Mouse (Mus musculus) stomach, postnatal 0 days (tissue): ENCODE measurements around the gene Taf3. TPM values are rescaled to one million over a fixed set of nuclear protein-coding genes. Genes with fewer than 3 reads are reported as not detected.

Experiments used
- ATAC-seq: fragments of 200-750 bp; cut with Nextera tagmentation; 2 replicates; pipeline ENCODE4 v1.8.0; 2017; ENCODE audit not compliant: low FRiP score, low TSS enrichment
- DNase-seq: peaks from one replicate; pipeline ENCODE4 v3.0.0-alpha.2; 2016; ENCODE audit warnings: low spot score
- H3K27ac ChIP-seq: fragments of 300-500 bp; sonication (generic); replicated peaks from 2 replicates; pipeline ENCODE4 v1.5.1; 2014; ENCODE audit warnings: mild to moderate bottlenecking, control low read depth
- H3K27me3 ChIP-seq: fragments of 300-500 bp; sonication (generic); 2 replicates; pipeline ENCODE4 v1.6.1; 2014; ENCODE audit warnings: low read length; ENCODE audit not compliant: control insufficient read depth, insufficient read depth
- H3K36me3 ChIP-seq: fragments of 300-500 bp; sonication (generic); 2 replicates; pipeline ENCODE4 v1.6.1; 2014; ENCODE audit warnings: low read length, mixed read lengths; ENCODE audit not compliant: control insufficient read depth, insufficient read depth
- H3K4me1 ChIP-seq: fragments of 300-500 bp; sonication (generic); replicated peaks from 2 replicates; pipeline ENCODE4 v1.6.1; 2014; ENCODE audit warnings: antibody characterized with exemption; ENCODE audit not compliant: control insufficient read depth, insufficient read depth
- H3K4me2 ChIP-seq: fragments of 300-500 bp; sonication (generic); replicated peaks from 2 replicates; pipeline ENCODE4 v1.6.1; 2014; ENCODE audit warnings: low read depth, mild to moderate bottlenecking, control low read depth, moderate library complexity
- H3K4me3 ChIP-seq: fragments of 300-500 bp; sonication (generic); 2 replicates; pipeline ENCODE4 v1.5.1; 2014; ENCODE audit warnings: low read depth, low read length, control low read depth
- H3K9ac ChIP-seq: fragments of 300-500 bp; sonication (generic); 2 replicates; pipeline ENCODE4 v1.6.1; 2014; ENCODE audit warnings: mild to moderate bottlenecking, low read length, control low read depth, mixed read lengths
- H3K9me3 ChIP-seq: fragments of 300-500 bp; sonication (generic); 2 replicates; pipeline ENCODE4 v1.6.1; 2016; ENCODE audit warnings: low read length; ENCODE audit not compliant: control insufficient read depth
- CTCF ChIP-seq: IDR thresholded peaks from 2 replicates; pipeline ENCODE4 v1.5.1; 2016; ENCODE audit warnings: antibody characterized with exemption, low read depth, mild to moderate bottlenecking, moderate library complexity
- EP300 ChIP-seq: optimal IDR thresholded peaks from 2 replicates; pipeline ENCODE3; 2016; ENCODE audit warnings: antibody characterized with exemption
- WGBS: fragments of 180-500 bp; shearing (Covaris S2); extraction: QIAGEN DNeasy Blood & Tissue Kit; methylation state at CpG from one replicate; pipeline ENCODE4 v1.1.7; 2014; 5-methylcytosine and 5-hydroxymethylcytosine counted together
- polyA plus RNA-seq: library from polyadenylated mRNA; unstranded; fragments of >200 nt; fragmentation: Nextera tagmentation; extraction: Ambion mirVana; gene quantifications from 2 replicates; pipeline ENCODE4 v1.2.1, GENCODE M21; 2015

The Taf3 gene
- polyA plus RNA-seq, 1 experiment from 2014 or later: 4.9 TPM

DNA sequence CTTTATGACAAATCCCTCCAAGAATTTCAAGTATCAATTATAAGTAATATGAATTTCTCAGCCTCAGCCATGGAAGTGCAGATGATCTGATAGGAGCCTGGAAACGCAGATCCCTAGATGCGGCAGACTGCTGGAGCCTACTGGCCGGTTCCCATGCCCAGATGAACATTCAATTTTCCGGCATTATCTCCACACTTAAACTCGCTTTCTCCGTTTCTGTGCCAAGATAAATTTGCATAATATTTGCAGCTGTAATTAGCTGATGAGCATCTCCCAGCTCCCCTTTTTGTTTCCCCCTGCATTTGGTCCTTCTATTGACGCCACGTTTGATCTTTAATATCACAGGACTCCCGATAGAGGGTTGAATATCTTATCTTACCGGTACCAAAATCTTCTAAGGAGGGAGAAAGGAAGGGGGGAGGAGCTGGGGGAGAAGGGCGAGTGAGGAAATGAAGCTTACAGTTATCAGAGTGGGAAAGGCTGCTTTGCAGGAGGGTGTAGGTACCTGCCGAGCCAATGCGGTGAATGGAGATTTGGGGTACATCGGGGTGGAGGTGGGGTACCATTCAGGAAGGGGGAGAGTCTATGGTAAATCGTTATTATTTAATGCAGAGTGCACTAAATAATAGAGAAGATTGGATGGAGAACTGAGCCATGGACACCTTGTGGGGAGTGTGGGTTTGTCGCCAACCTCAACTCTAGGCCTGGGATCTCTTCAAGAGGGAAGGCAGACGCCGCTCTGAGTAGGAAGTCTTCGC lies 153.4 kb downstream of the Taf3 start:
- H3K4me1 ChIP-seq: no peaks in the 10 kb centered on the region
- 4% methylated on average over 19 of the region's 19 CpGs for WGBS
- no peaks in the 10 kb centered on the region for H3K9me3 ChIP-seq
- DNase-seq (no peak), ATAC-seq (no peak)
- H3K4me3 ChIP-seq: no peak overlapping the region
- TF ChIP-seq EP300 (no peak), CTCF (no peak)
- H3K4me2 ChIP-seq: no peak overlapping the region
- H3K27ac ChIP-seq: no peak overlapping the region
- peaks cover 16% of the 10 kb centered on the region for H3K27me3 ChIP-seq
- no peak overlapping the region for H3K9ac ChIP-seq
- H3K36me3 ChIP-seq: no peaks in the 10 kb centered on the region

DNA sequence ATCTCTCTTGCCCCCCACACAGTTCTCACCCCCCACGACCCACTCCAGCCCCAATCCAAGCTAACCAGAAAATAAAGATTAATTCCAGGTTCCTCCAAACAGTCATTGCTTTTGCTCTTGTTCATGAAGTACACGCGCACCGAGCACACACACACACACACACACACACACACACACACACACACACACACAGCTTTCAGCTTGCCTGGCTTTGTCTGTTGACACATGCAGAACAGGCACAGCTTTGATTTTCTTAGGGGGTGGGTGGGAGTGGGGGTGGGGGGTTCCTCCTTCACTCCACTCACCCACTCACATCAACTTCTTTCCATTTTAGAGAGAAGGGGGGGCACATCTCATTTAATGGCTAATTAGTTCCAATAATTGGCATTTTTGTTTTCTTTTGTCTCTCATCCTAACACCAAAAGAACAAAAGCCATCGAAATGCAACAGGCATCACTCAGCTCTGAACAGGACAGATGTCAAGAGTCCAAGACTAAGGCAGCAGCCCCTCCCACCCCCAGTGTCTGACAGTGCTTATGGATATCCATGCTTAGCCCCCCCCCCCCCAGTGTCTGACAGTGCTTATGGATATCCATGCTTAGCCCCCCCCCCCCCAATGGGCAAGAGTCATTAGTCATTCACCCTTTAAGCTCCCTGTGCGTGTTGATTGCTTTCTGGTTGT lies 155.0 kb downstream of the Taf3 start:
- H3K36me3 ChIP-seq: no peaks in the 10 kb centered on the region
- 0% methylated on average over 5 of the region's 6 CpGs for WGBS
- H3K27me3 ChIP-seq: peaks cover 16% of the 10 kb centered on the region
- H3K27ac ChIP-seq: no peak overlapping the region
- no peaks in the 10 kb centered on the region for H3K9me3 ChIP-seq
- TF ChIP-seq CTCF: no peak
- TF ChIP-seq EP300: no peak
- no peak overlapping the region for H3K4me2 ChIP-seq
- ATAC-seq: no peak
- DNase-seq: no peak
- H3K4me3 ChIP-seq: no peak overlapping the region
- no peak overlapping the region for H3K9ac ChIP-seq
- no peaks in the 10 kb centered on the region; the same call in 1 of the 2 replicates for H3K4me1 ChIP-seq

DNA sequence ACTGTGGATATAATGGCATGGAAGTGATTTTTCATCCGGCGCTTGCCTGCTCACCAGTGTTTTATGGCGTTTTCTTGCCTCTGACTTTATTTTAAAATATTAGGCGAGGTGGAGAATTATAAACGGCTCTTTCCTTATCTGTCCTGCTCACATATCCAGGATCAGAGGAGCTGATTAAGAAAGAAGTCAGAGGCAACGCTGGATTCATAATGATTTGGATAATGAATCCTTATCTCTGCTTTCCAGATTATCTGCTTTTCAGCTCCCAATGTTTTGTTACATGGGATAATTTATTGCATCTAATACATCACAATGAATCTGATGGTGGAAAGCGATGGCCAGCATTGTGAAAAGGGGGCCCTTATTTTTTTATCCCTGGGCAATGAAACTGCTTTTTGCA lies 155.9 kb downstream of the Taf3 start:
- 9% methylated on average over 7 of the region's 7 CpGs for WGBS
- no peaks in the 10 kb centered on the region for H3K36me3 ChIP-seq
- ATAC-seq: no peak
- no peaks in the 10 kb centered on the region; the same call in 1 of the 2 replicates for H3K4me1 ChIP-seq
- peaks cover 17% of the 10 kb centered on the region for H3K27me3 ChIP-seq
- H3K9ac ChIP-seq: no peak overlapping the region
- no peak overlapping the region for H3K4me2 ChIP-seq
- H3K9me3 ChIP-seq: no peaks in the 10 kb centered on the region
- H3K27ac ChIP-seq: no peak overlapping the region
- DNase-seq: no peak
- H3K4me3 ChIP-seq: no peak overlapping the region
- TF ChIP-seq EP300 (no peak), CTCF (no peak)

GRCm38 (mm10) chr2:9890906-9891305 lies 157.5 kb downstream of the Taf3 start:
- Histone ChIP-seq H3K4me1 (no peaks in the 10 kb centered on the region; the same call in 1 of the 2 replicates), H3K27ac (no peak overlapping the region), H3K9me3 (no peaks in the 10 kb centered on the region), H3K9ac (no peak overlapping the region), H3K4me2 (no peak overlapping the region), H3K27me3 (peaks cover 17% of the 10 kb centered on the region), H3K36me3 (no peaks in the 10 kb centered on the region), H3K4me3 (no peak overlapping the region)
- no peak for DNase-seq
- TF ChIP-seq CTCF (no peak), EP300 (no peak)
- ATAC-seq: no peak
- 8% methylated on average over 5 of the region's 5 CpGs for WGBS

GRCm38 (mm10) chr2:9890251-9890650 lies 158.1 kb downstream of the Taf3 start:
- no peaks in the 10 kb centered on the region for H3K9me3 ChIP-seq
- no peak overlapping the region for H3K4me2 ChIP-seq
- H3K4me1 ChIP-seq: no peaks in the 10 kb centered on the region; the same call in 1 of the 2 replicates
- H3K27me3 ChIP-seq: peaks cover 15% of the 10 kb centered on the region
- ATAC-seq: no peak
- H3K4me3 ChIP-seq: 0 out of 2 replicates have a peak overlapping the region, but pooled peaks have one; percentile 1
- no peak overlapping the region for H3K9ac ChIP-seq
- TF ChIP-seq CTCF (no peak), EP300 (no peak)
- no peaks in the 10 kb centered on the region for H3K36me3 ChIP-seq
- no peak for DNase-seq
- no peak overlapping the region for H3K27ac ChIP-seq
- 9% methylated on average over 8 of the region's 8 CpGs for WGBS

DNA sequence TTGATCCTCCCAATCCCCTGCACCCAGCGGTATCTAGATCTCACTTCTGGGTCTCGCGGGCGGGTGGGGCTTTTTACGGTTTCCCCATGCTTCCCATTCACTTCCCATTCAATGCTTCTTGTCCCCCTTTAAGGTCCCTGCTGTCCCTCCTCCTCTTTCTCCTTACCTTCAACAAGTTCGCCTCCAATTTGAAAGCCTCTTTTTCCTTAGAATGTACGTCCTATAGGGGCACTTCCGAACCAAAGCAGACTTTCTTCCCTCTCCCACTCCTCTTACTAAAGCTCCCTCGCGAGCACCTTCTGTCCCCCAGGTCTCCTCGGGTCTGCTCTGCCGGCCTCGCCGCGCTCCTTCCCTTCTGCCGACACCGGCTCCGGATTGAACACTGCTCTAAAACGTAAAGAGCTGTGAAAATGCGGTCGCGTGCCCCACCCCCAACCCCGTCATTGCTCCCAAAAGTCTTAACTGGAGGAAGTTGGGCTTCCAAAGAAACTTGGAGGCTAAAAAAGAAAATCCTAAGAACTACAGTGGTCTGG lies 158.7 kb downstream of the Taf3 start, which contains the start of gene Gata3:
Gata3 (minus strand) TSS at position 384 of the 533 bp plus-strand sequence.
- no peak within 1 kb of the TSS for H3K9ac ChIP-seq
- H3K4me1 ChIP-seq: no peaks in the 10 kb centered on the region; the same call in 1 of the 2 replicates
- peak within 1 kb of the TSS; percentile 39 for H3K4me2 ChIP-seq
- H3K9me3 ChIP-seq: no peaks in the 10 kb centered on the region
- WGBS: under 1% methylated on average over 23 of the region's 23 CpGs
- peaks cover 12% of the 10 kb centered on the region for H3K27me3 ChIP-seq
- DNase-seq (no peak), ATAC-seq (no peak)
- TF ChIP-seq CTCF (no peak), EP300 (no peak)
- no peaks in the 10 kb centered on the region for H3K36me3 ChIP-seq
- H3K4me3 ChIP-seq: peak within 1 kb of the TSS; percentile 20
- H3K27ac ChIP-seq: no peak within 1 kb of the TSS
